Mouse (Mus musculus) embryonic stem cell, embryonic (primary cell): ENCODE data around the gene Mbl2.
"Not testable (repeated sequence)": the region's sequence is repeated elsewhere in the genome, so short reads cannot be mapped to it uniquely, and the experiment has no call there.

Experiments used
- CTCF ChIA-PET, 4 experiments: fragments of 300-600 bp in 2 of 4; fragments of 350-600 bp in 2 of 4; sonication (Branson Sonifier 250); formaldehyde crosslinking; loops; one replicate each; lab custom pipeline; 2022; ENCODE audit warnings: inconsistent platforms in 2 of 4; lab: Charles Lee
- POLR2A ChIA-PET, 4 experiments: fragments of 300-600 bp in 2 of 4; fragments of 350-600 bp in 2 of 4; sonication (Branson Sonifier 250); formaldehyde crosslinking; loops; one replicate each; lab custom pipeline; 2022; ENCODE audit warnings: antibody characterized with exemption in 4 of 4, inconsistent platforms in 1 of 4; lab: Charles Lee

Mbl2 gene

GRCm38 (mm10) chr19:30232691-30233090 lies at the start of gene Mbl2:
Gene Mbl2 (plus strand): TSS chr19:30232942.
- ChIA-PET POLR2A (no interaction called here), CTCF (no interaction called here)

- ChIA-PET POLR2A (interaction anchor here in 2 of 4 experiments (0.7 to 5.9 kb wide), 12 partner anchors 11 to 482 kb away, joined by 3 to 37 read pairs (median 4); partner anchors contain the start of genes Gldc (in 2 of the 2) and Uhrf2 (in 1 of the 2)), CTCF (no interaction called here)
Observed at GRCm38 (mm10) chr19:30185536-30185935, 47.2 kb upstream of the Mbl2 start.

GRCm38 (mm10) chr19:30187232-30187631 lies 45.5 kb upstream of the Mbl2 start:
- CTCF ChIA-PET = interaction anchor here in 1 of 4 experiments (0.5 kb wide), 1 partner anchor 1990 kb away, joined by 3 read pairs; no protein-coding TSS in a partner anchor
- POLR2A ChIA-PET = interaction anchor here in 3 of 4 experiments (0.6 to 5.9 kb wide), 7 partner anchors 11 to 374 kb away, joined by 3 to 37 read pairs (median 7); partner anchors contain the start of gene Gldc (in 2 of the 3)

- POLR2A ChIA-PET = interaction anchor here in 1 of 4 experiments (0.6 kb wide), 1 partner anchor 11 kb away, joined by 3 read pairs; no protein-coding TSS in a partner anchor
- CTCF ChIA-PET = no interaction called here
Observed at GRCm38 (mm10) chr19:30194999-30195398, 37.7 kb upstream of the Mbl2 start.

- CTCF ChIA-PET = interaction anchor here in 1 of 4 experiments (1.3 kb wide), 1 partner anchor 378 kb away, joined by 3 read pairs; no protein-coding TSS in a partner anchor
- POLR2A ChIA-PET = interaction anchor here in 3 of 4 experiments (0.7 to 2.1 kb wide), 6 partner anchors 9 to 28 kb away, joined by 3 to 6 read pairs (median 4); no protein-coding TSS in a partner anchor
Observed at GRCm38 (mm10) chr19:30202177-30202576, 30.6 kb upstream of the Mbl2 start.

- POLR2A ChIA-PET = interaction anchor here in 2 of 4 experiments (0.5 to 2.2 kb wide), 6 partner anchors 11 to 529 kb away, joined by 3 to 8 read pairs (median 3); no protein-coding TSS in a partner anchor
- CTCF ChIA-PET = interaction anchor here (0.6 to 1.9 kb wide), 24 partner anchors 8 to 1055 kb away, joined by 3 to 8 read pairs (median 3); no protein-coding TSS in a partner anchor
Observed at GRCm38 (mm10) chr19:30205159-30205816, 27.5 kb upstream of the Mbl2 start.

- CTCF ChIA-PET = interaction anchor here in 3 of 4 experiments (0.9 to 1.9 kb wide), 16 partner anchors 9 to 385 kb away, joined by 3 to 8 read pairs (median 4); no protein-coding TSS in a partner anchor
- POLR2A ChIA-PET = interaction anchor here in 2 of 4 experiments (0.5 to 2.2 kb wide), 6 partner anchors 11 to 529 kb away, joined by 3 to 8 read pairs (median 4); no protein-coding TSS in a partner anchor
Observed at GRCm38 (mm10) chr19:30205874-30206273, 26.9 kb upstream of the Mbl2 start.

GRCm38 (mm10) chr19:30206981-30207380 lies 25.8 kb upstream of the Mbl2 start:
- CTCF ChIA-PET = interaction anchor here in 1 of 4 experiments (0.6 kb wide), 1 partner anchor 344 kb away, joined by 7 read pairs; no protein-coding TSS in a partner anchor
- POLR2A ChIA-PET = interaction anchor here in 1 of 4 experiments (1.1 kb wide), 1 partner anchor 33 kb away, joined by 3 read pairs; no protein-coding TSS in a partner anchor

GRCm38 (mm10) chr19:30209006-30209405 lies 23.7 kb upstream of the Mbl2 start:
- POLR2A ChIA-PET = interaction anchor here in 3 of 4 experiments (0.7 to 1.7 kb wide), 5 partner anchors 20 to 1033 kb away, joined by 3 to 12 read pairs (median 4); partner anchors contain the start of gene Uhrf2 (in 1 of the 3)
- CTCF ChIA-PET = not testable (repeated sequence)

GRCm38 (mm10) chr19:30214026-30214425 lies 18.7 kb upstream of the Mbl2 start:
- CTCF ChIA-PET = no interaction called here
- POLR2A ChIA-PET = no interaction called here

- POLR2A ChIA-PET = interaction anchor here in 1 of 4 experiments (0.5 to 0.6 kb wide), 2 partner anchors 13 to 101 kb away, joined by 3 to 4 read pairs; no protein-coding TSS in a partner anchor
- CTCF ChIA-PET = interaction anchor here in 3 of 4 experiments (0.6 to 1.9 kb wide), 6 partner anchors 31 to 341 kb away, joined by 3 to 6 read pairs (median 5); no protein-coding TSS in a partner anchor
Observed at GRCm38 (mm10) chr19:30215736-30216135, 17.0 kb upstream of the Mbl2 start.

- ChIA-PET POLR2A (interaction anchor here in 1 of 4 experiments (0.5 kb wide), 1 partner anchor 12 kb away, joined by 3 read pairs; no protein-coding TSS in a partner anchor), CTCF (interaction anchor here in 3 of 4 experiments (0.6 to 1.9 kb wide), 6 partner anchors 31 to 340 kb away, joined by 3 to 6 read pairs (median 5); no protein-coding TSS in a partner anchor)
Observed at GRCm38 (mm10) chr19:30216186-30216585, 16.6 kb upstream of the Mbl2 start.

GRCm38 (mm10) chr19:30217335-30217734 lies 15.4 kb upstream of the Mbl2 start:
- POLR2A ChIA-PET = interaction anchor here in 2 of 4 experiments (0.7 to 1.7 kb wide), 3 partner anchors 102 to 575 kb away, joined by 3 to 7 read pairs (median 4); no protein-coding TSS in a partner anchor
- CTCF ChIA-PET = interaction anchor here in 2 of 4 experiments (0.6 to 1.8 kb wide), 5 partner anchors 29 to 396 kb away, joined by 3 to 6 read pairs (median 4); no protein-coding TSS in a partner anchor

GRCm38 (mm10) chr19:30222593-30222992 lies 10.1 kb upstream of the Mbl2 start:
- ChIA-PET POLR2A (interaction anchor here in 1 of 4 experiments (0.8 to 1.4 kb wide), 3 partner anchors 16 to 48 kb away, joined by 3 read pairs; no protein-coding TSS in a partner anchor), CTCF (interaction anchor here in 1 of 4 experiments (1.3 kb wide), 1 partner anchor 24 kb away, joined by 3 read pairs; no protein-coding TSS in a partner anchor)

GRCm38 (mm10) chr19:30229477-30229876 lies 3.3 kb upstream of the Mbl2 start:
- ChIA-PET POLR2A (no interaction called here), CTCF (interaction anchor here in 1 of 4 experiments (0.6 kb wide), 1 partner anchor 299 kb away, joined by 3 read pairs; no protein-coding TSS in a partner anchor)

GRCm38 (mm10) chr19:30234416-30234815 lies 1.7 kb downstream of the Mbl2 start:
- POLR2A ChIA-PET = no interaction called here

GRCm38 (mm10) chr19:30247359-30247758 lies 14.6 kb downstream of the Mbl2 start:
- CTCF ChIA-PET = interaction anchor here (0.5 to 3.1 kb wide), 32 partner anchors 8 to 1756 kb away, joined by 3 to 47 read pairs (median 4); partner anchors contain the start of gene Dkk1 (in 2 of the 4)
- POLR2A ChIA-PET = interaction anchor here in 2 of 4 experiments (0.8 to 1.1 kb wide), 4 partner anchors 25 to 423 kb away, joined by 3 read pairs; no protein-coding TSS in a partner anchor

More at GRCm38 (mm10) chr19:30234416-30234815, 1.7 kb downstream of the Mbl2 start:
- CTCF ChIA-PET = interaction anchor here in 1 of 4 experiments (1.5 kb wide), 1 partner anchor 12 kb away, joined by 5 read pairs; no protein-coding TSS in a partner anchor

- ChIA-PET POLR2A (interaction anchor here in 1 of 4 experiments (0.8 kb wide), 1 partner anchor 304 kb away, joined by 3 read pairs; no protein-coding TSS in a partner anchor), CTCF (interaction anchor here (0.6 to 3.1 kb wide), 10 partner anchors 21 to 424 kb away, joined by 3 to 47 read pairs (median 4); partner anchors contain the start of gene Dkk1 (in 1 of the 4))
Observed at GRCm38 (mm10) chr19:30248822-30249221, 16.1 kb downstream of the Mbl2 start.
